Mouse (Mus musculus) MEL (cell line): ENCODE data around the gene Rbms3.

Experiments used
- KAT2A ChIP-seq: conservative IDR thresholded peaks from 2 replicates; pipeline ENCODE4 v1.6.1; 2012; ENCODE audit warnings: low read depth, low read length, improper control_type of control experiment, inconsistent platforms
- POLR2A ChIP-seq, 2 experiments: IDR thresholded peaks; 2 replicates each; pipeline ENCODE4 v1.6.1; 2011 to 2012; ENCODE audit warnings: low read length in 2 of 2, mild to moderate bottlenecking in 2 of 2, control low read depth in 1 of 2, improper control_type of control experiment in 1 of 2, low read depth in 1 of 2, moderate library complexity in 1 of 2; ENCODE audit not compliant: control insufficient read depth in 1 of 2, insufficient read depth in 1 of 2, poor library complexity in 1 of 2

DNA sequence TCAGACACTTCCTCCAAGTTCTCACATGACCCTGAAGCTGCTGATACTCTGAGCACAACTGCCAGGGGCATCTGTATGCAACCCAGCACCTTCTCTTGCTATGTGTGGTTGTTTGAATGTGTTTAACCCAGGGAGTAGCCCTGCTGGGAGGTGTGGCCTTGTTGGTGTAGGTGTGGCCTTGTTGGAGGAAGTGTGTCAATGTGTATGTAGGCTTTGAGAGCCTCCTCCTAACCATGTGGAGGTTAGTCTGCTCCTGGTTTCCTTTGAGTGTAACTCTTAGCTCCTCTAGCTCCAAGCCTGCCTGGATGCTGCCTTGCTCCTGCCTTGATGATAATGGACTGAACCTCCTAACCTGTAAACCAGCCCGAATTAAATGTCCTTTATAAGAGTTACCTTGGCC is 812.5 kb downstream of the Rbms3 start:
- TF ChIP-seq POLR2A (IDR thresholded peaks at IDR 0.05; ENCODE audit: control insufficient read depth in 1 of 2, insufficient read depth in 1 of 2, low read depth in 1 of 2, low read length in 2 of 2, poor library complexity in 1 of 2) = no peak
- no peak for TF ChIP-seq KAT2A
